Mouse (Mus musculus) olfactory bulb, adult 2 months (tissue): ENCODE results near the gene Atp6ap1.

Source experiments
- CTCF ChIP-seq: fragments of 200-500 bp; IDR thresholded peaks from 2 replicates; pipeline ENCODE4 v1.5.1; 2012; ENCODE audit warnings: low read depth, mild to moderate bottlenecking, low read length, moderate library complexity; ENCODE audit not compliant: insufficient read depth
- POLR2A ChIP-seq: fragments of 200-500 bp; IDR thresholded peaks from 2 replicates; pipeline ENCODE4 v1.6.1; 2012; ENCODE audit warnings: mild to moderate bottlenecking, low read depth, low read length, moderate library complexity; ENCODE audit not compliant: insufficient read depth

GRCm38 (mm10) chrX:74293431-74293830 is 3.5 kb upstream of the Atp6ap1 start:
- TF ChIP-seq CTCF: no peak
- TF ChIP-seq POLR2A: no peak
